Mouse (Mus musculus): ENCODE measurements at regions not wholly inside any gene's neighbourhood (a gene's known extent, or its start where the extent isn't known, plus 50 kb on each side); places are given as distances from the start of the nearest gene placed in this dataset.

GRCm38 (mm10) chr2:128263880-128264279 lies 138.0 kb downstream of the Bcl2l11 start:
- WGBS: 96% methylated on average over 3 of the region's 3 CpGs
- no peaks in the 10 kb centered on the region for H3K27me3 ChIP-seq (ENCODE audit: control insufficient read depth, insufficient read depth, low read length)
- no peak overlapping the region for H3K27ac ChIP-seq (ENCODE audit: insufficient read depth, low read depth, low read length)

GRCm38 (mm10) chr2:128265014-128265990 lies 139.5 kb downstream of the Bcl2l11 start:
- Histone ChIP-seq H3K4me1 (ENCODE audit: control insufficient read depth, insufficient read depth, insufficient read length, low read length) (peaks cover 5% of the 10 kb centered on the region; the same call in 1 of the 2 replicates), H3K27ac (ENCODE audit: insufficient read depth, low read depth, low read length) (no peak overlapping the region), H3K36me3 (ENCODE audit: control insufficient read depth, insufficient read depth, low read length) (no peaks in the 10 kb centered on the region), H3K4me3 (ENCODE audit: low read depth, low read length) (no peak overlapping the region), H3K27me3 (ENCODE audit: control insufficient read depth, insufficient read depth, low read length) (no peaks in the 10 kb centered on the region)
- WGBS: 26% methylated on average over 9 of the region's 9 CpGs
- TF ChIP-seq POLR2A (IDR thresholded peaks at IDR 0.05; ENCODE audit: low read depth, low read length) (no peak), CTCF (IDR thresholded peaks at IDR 0.05; ENCODE audit: extremely low read depth, insufficient read length, insufficient replicate concordance, low read depth, low read length) (no peak)

More at GRCm38 (mm10) chr2:128263880-128264279, 138.0 kb downstream of the Bcl2l11 start:
- Histone ChIP-seq H3K4me3 (ENCODE audit: low read depth, low read length) (no peak overlapping the region), H3K36me3 (ENCODE audit: control insufficient read depth, insufficient read depth, low read length) (no peaks in the 10 kb centered on the region), H3K4me1 (ENCODE audit: control insufficient read depth, insufficient read depth, insufficient read length, low read length) (peaks cover 5% of the 10 kb centered on the region; the same call in 1 of the 2 replicates)
- no peak for TF ChIP-seq POLR2A (IDR thresholded peaks at IDR 0.05; ENCODE audit: low read depth, low read length)
- TF ChIP-seq CTCF (IDR thresholded peaks at IDR 0.05; ENCODE audit: extremely low read depth, insufficient read length, insufficient replicate concordance, low read depth, low read length): no peak

DNA sequence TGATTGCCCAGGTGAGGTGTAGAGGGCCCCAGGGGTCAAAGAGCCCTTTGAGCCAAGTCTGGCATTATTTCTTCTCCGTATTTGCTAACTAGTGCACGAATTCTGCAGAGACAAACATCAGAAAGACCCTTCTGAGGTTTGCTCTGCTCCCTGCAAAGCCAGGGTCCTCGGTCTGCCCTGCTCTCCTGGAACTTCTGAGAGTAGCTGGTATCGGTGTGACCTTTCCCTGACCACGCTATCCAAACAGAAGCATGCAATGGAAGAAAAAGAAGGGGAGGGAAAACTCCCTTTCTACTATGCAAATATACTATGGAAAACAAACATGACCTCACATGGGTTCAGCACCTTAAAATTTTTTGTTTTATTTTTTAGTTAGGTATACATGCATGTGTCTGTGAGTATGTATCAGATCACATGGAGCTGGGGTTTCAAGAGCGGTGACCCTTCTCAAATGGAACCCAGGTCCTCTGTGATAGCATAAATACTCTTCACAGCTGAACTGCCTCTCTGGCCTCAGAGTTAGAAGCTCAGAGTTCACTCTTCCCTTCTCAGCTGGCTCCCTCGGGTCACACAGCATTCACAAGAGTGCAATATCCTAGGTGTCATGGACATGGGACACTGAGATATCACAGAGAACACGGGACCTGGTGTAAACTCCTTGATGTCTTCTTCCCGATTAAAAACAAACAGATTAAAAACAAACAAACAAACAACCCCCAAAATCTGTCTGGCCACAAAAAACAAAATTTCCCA lies 144.7 kb downstream of the Bcl2l11 start:
- 48% methylated on average over 9 of the region's 9 CpGs for WGBS
- Histone ChIP-seq H3K4me3 (ENCODE audit: low read depth, low read length) (no peak overlapping the region), H3K4me1 (ENCODE audit: control insufficient read depth, insufficient read depth, insufficient read length, low read length) (peaks cover 11% of the 10 kb centered on the region; the same call in 1 of the 2 replicates), H3K27me3 (ENCODE audit: control insufficient read depth, insufficient read depth, low read length) (no peaks in the 10 kb centered on the region), H3K27ac (ENCODE audit: insufficient read depth, low read depth, low read length) (no peak overlapping the region), H3K36me3 (ENCODE audit: control insufficient read depth, insufficient read depth, low read length) (no peaks in the 10 kb centered on the region)
- no peak for TF ChIP-seq POLR2A (IDR thresholded peaks at IDR 0.05; ENCODE audit: low read depth, low read length)
- no peak for TF ChIP-seq CTCF (IDR thresholded peaks at IDR 0.05; ENCODE audit: extremely low read depth, insufficient read length, insufficient replicate concordance, low read depth, low read length)

DNA sequence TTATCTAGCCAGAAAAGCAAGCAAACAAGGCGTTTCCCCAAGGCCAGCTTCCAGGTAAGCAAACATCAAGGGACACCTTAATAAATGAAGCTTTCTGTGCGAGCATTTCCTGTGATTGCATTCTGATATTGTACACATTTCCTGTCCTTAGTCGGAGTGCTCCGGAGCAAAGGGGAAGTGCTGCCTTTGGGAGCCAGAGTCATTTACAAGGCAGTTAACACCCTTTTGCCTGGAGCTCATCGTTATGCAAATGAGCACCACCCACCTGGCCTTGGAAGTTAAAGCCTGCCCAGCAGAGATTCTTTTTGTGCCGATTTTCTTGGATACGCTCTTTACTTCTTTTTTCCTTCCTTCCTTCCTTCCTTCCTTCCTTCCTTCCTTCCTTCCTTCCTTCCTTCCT lies 147.0 kb downstream of the Bcl2l11 start:
- no peaks in the 10 kb centered on the region for H3K36me3 ChIP-seq (ENCODE audit: control insufficient read depth, insufficient read depth, low read length)
- no peak overlapping the region for H3K4me3 ChIP-seq (ENCODE audit: low read depth, low read length)
- 8% methylated on average over 7 of the region's 7 CpGs for WGBS
- no peaks in the 10 kb centered on the region for H3K27me3 ChIP-seq (ENCODE audit: control insufficient read depth, insufficient read depth, low read length)
- H3K27ac ChIP-seq (ENCODE audit: insufficient read depth, low read depth, low read length): no peak overlapping the region
- no peak for TF ChIP-seq CTCF (IDR thresholded peaks at IDR 0.05; ENCODE audit: extremely low read depth, insufficient read length, insufficient replicate concordance, low read depth, low read length)
- no peak for TF ChIP-seq POLR2A (IDR thresholded peaks at IDR 0.05; ENCODE audit: low read depth, low read length)
- H3K4me1 ChIP-seq (ENCODE audit: control insufficient read depth, insufficient read depth, insufficient read length, low read length): peaks cover 8% of the 10 kb centered on the region; the same call in 1 of the 2 replicates

- WGBS: 27% methylated on average over 4 of the region's 4 CpGs
- Histone ChIP-seq H3K4me1 (ENCODE audit: control insufficient read depth, insufficient read depth, insufficient read length, low read length) (peaks cover 8% of the 10 kb centered on the region; the same call in 1 of the 2 replicates), H3K27ac (ENCODE audit: insufficient read depth, low read depth, low read length) (no peak overlapping the region), H3K4me3 (ENCODE audit: low read depth, low read length) (no peak overlapping the region), H3K27me3 (ENCODE audit: control insufficient read depth, insufficient read depth, low read length) (no peaks in the 10 kb centered on the region), H3K36me3 (ENCODE audit: control insufficient read depth, insufficient read depth, low read length) (no peaks in the 10 kb centered on the region)
- TF ChIP-seq POLR2A (IDR thresholded peaks at IDR 0.05; ENCODE audit: low read depth, low read length) (no peak), CTCF (IDR thresholded peaks at IDR 0.05; ENCODE audit: extremely low read depth, insufficient read length, insufficient replicate concordance, low read depth, low read length) (no peak)
These were observed 147.5 kb downstream of the Bcl2l11 start for GRCm38 (mm10) chr2:128273292-128273691.

DNA sequence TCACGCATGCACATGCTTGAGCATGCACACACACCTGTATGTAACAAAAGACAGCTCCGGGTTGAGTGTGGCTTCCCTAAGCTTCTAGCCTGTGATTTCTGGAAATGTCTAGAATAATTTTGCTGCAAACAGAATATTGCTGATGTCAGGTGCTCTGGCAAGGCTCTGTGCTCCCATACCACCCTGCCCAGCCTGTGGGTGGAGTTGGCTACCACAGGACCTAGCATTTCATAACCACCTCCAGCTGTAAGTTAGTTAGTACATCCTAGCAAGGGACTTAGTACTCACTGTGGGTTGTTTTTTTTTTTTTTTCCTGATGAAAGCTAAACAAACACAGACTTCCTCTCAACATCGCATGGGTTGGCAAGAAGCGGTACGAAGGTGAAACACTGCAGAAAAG lies 150.5 kb downstream of the Bcl2l11 start:
- no peaks in the 10 kb centered on the region for H3K36me3 ChIP-seq (ENCODE audit: control insufficient read depth, insufficient read depth, low read length)
- peaks cover 15% of the 10 kb centered on the region for H3K4me1 ChIP-seq (ENCODE audit: control insufficient read depth, insufficient read depth, insufficient read length, low read length)
- WGBS: 77% methylated on average over 5 of the region's 5 CpGs
- no peak overlapping the region for H3K4me3 ChIP-seq (ENCODE audit: low read depth, low read length)
- no peak overlapping the region for H3K27ac ChIP-seq (ENCODE audit: insufficient read depth, low read depth, low read length)
- TF ChIP-seq CTCF (IDR thresholded peaks at IDR 0.05; ENCODE audit: extremely low read depth, insufficient read length, insufficient replicate concordance, low read depth, low read length) (no peak), POLR2A (IDR thresholded peaks at IDR 0.05; ENCODE audit: low read depth, low read length) (no peak)
- no peaks in the 10 kb centered on the region for H3K27me3 ChIP-seq (ENCODE audit: control insufficient read depth, insufficient read depth, low read length)

All from small intestine, adult 2 months (tissue).